Mouse (Mus musculus) forebrain, embryonic 14.5 days (tissue): Measurements from ENCODE around the gene Galk2. TPM values are rescaled to one million over a fixed set of nuclear protein-coding genes. Genes with fewer than 3 reads are reported as not detected.
A peak's percentile ranks its signal among the peaks of the same experiment; 100 is the strongest.

ENCODE experiments used
- ATAC-seq: fragments of 200-750 bp; cut with Nextera tagmentation; 2 replicates; pipeline ENCODE4 v1.8.0; 2017; ENCODE audit warnings: mild to moderate bottlenecking, moderate library complexity
- DNase-seq: peaks from one replicate; pipeline ENCODE4 v3.0.0-alpha.2; 2015; ENCODE audit warnings: low spot score
- H3K27ac ChIP-seq: fragments of 300-500 bp; sonication (generic); 2 replicates; pipeline ENCODE4 v1.5.1; 2014; ENCODE audit warnings: low read depth, mild to moderate bottlenecking, control low read depth, low read length, moderate library complexity
- H3K27me3 ChIP-seq: fragments of 300-500 bp; sonication (generic); replicated peaks from 2 replicates; pipeline ENCODE4 v1.6.1; 2014; ENCODE audit warnings: low read length, control low read depth, mixed read lengths; ENCODE audit not compliant: control insufficient read depth, insufficient read depth
- H3K36me3 ChIP-seq: fragments of 300-500 bp; sonication (generic); 2 replicates; pipeline ENCODE4 v1.6.1; 2014; ENCODE audit warnings: low read length, control low read depth; ENCODE audit not compliant: control insufficient read depth, insufficient read depth
- H3K4me1 ChIP-seq: fragments of 300-500 bp; sonication (generic); 2 replicates; pipeline ENCODE4 v1.6.1; 2014; ENCODE audit warnings: antibody characterized with exemption, low read length, control low read depth; ENCODE audit not compliant: control insufficient read depth, insufficient read depth
- H3K4me2 ChIP-seq: fragments of 300-500 bp; sonication (generic); 2 replicates; pipeline ENCODE4 v1.6.1; 2014; ENCODE audit warnings: mild to moderate bottlenecking, control low read depth, low read length
- H3K4me3 ChIP-seq: fragments of 300-500 bp; sonication (generic); 2 replicates; pipeline ENCODE4 v1.5.1; 2014; ENCODE audit warnings: low read depth, low read length, control low read depth
- H3K9ac ChIP-seq: fragments of 300-500 bp; sonication (generic); 2 replicates; pipeline ENCODE4 v1.6.1; 2014; ENCODE audit warnings: mild to moderate bottlenecking, low read length, control low read depth, moderate library complexity
- H3K9me3 ChIP-seq: fragments of 300-500 bp; sonication (generic); replicated peaks from 2 replicates; pipeline ENCODE4 v1.6.1; 2016; ENCODE audit warnings: low read length, control low read depth, mixed read lengths; ENCODE audit not compliant: control insufficient read depth
- WGBS: fragments of 180-500 bp; shearing (Covaris S2); extraction: QIAGEN DNeasy Blood & Tissue Kit; methylation state at CpG from one replicate; pipeline ENCODE4 v1.1.7; 2014; 5-methylcytosine and 5-hydroxymethylcytosine counted together
- polyA plus RNA-seq: library from polyadenylated mRNA; unstranded; fragments of >200 nt; fragmentation: Nextera tagmentation; extraction: Ambion mirVana; gene quantifications from 2 replicates; pipeline ENCODE4 v1.2.1, GENCODE M21; 2014

Gene Galk2
- polyA plus RNA-seq, 1 experiment from 2014 or later: 32.8 TPM

- ATAC-seq: no peak
- Histone ChIP-seq H3K36me3 (no peaks in the 10 kb centered on the region), H3K9ac (no peak overlapping the region), H3K4me2 (no peak overlapping the region), H3K4me1 (no peaks in the 10 kb centered on the region), H3K27ac (no peak overlapping the region), H3K9me3 (no peaks in the 10 kb centered on the region), H3K27me3 (no peaks in the 10 kb centered on the region), H3K4me3 (no peak overlapping the region)
- WGBS: 76% methylated on average over 4 of the region's 4 CpGs
- peak; percentile 27 for DNase-seq
Measured at GRCm38 (mm10) chr2:125885891-125886576, 27.1 kb downstream of the Galk2 start.

GRCm38 (mm10) chr2:125893096-125893495, 34.2 kb downstream of the Galk2 start:
- H3K9me3 ChIP-seq: no peaks in the 10 kb centered on the region
- H3K9ac ChIP-seq: no peak overlapping the region
- 41% methylated on average over 6 of the region's 6 CpGs for WGBS
- ATAC-seq: no peak
- H3K4me2 ChIP-seq: no peak overlapping the region
- H3K4me3 ChIP-seq: no peak overlapping the region
- peak; percentile 72 for DNase-seq
- H3K27me3 ChIP-seq: no peaks in the 10 kb centered on the region
- no peaks in the 10 kb centered on the region for H3K36me3 ChIP-seq
- no peaks in the 10 kb centered on the region for H3K4me1 ChIP-seq
- H3K27ac ChIP-seq: no peak overlapping the region

GRCm38 (mm10) chr2:125895099-125895498, 36.2 kb downstream of the Galk2 start:
- Histone ChIP-seq H3K27me3 (no peaks in the 10 kb centered on the region), H3K4me2 (no peak overlapping the region), H3K27ac (no peak overlapping the region), H3K4me3 (no peak overlapping the region), H3K4me1 (no peaks in the 10 kb centered on the region), H3K36me3 (no peaks in the 10 kb centered on the region), H3K9ac (no peak overlapping the region), H3K9me3 (no peaks in the 10 kb centered on the region)
- DNase-seq (no peak), ATAC-seq (no peak)
- WGBS: 92% methylated on average over 4 of the region's 4 CpGs

GRCm38 (mm10) chr2:125896355-125896754, 37.4 kb downstream of the Galk2 start:
- 86% methylated on average over 3 of the region's 3 CpGs for WGBS
- Histone ChIP-seq H3K9ac (no peak overlapping the region), H3K4me2 (no peak overlapping the region), H3K27me3 (no peaks in the 10 kb centered on the region), H3K27ac (no peak overlapping the region), H3K4me3 (no peak overlapping the region), H3K36me3 (no peaks in the 10 kb centered on the region), H3K4me1 (no peaks in the 10 kb centered on the region), H3K9me3 (no peaks in the 10 kb centered on the region)
- ATAC-seq: no peak
- DNase-seq: no peak

GRCm38 (mm10) chr2:125900797-125901410, 42.0 kb downstream of the Galk2 start:
- Histone ChIP-seq H3K4me1 (no peaks in the 10 kb centered on the region), H3K9me3 (no peaks in the 10 kb centered on the region), H3K36me3 (no peaks in the 10 kb centered on the region), H3K27ac (no peak overlapping the region), H3K4me3 (no peak overlapping the region), H3K9ac (no peak overlapping the region), H3K27me3 (no peaks in the 10 kb centered on the region), H3K4me2 (no peak overlapping the region)
- no peak for ATAC-seq
- no peak for DNase-seq
- WGBS: 90% methylated on average over 6 of the region's 6 CpGs

- H3K9ac ChIP-seq: no peak overlapping the region
- WGBS: 92% methylated on average over 3 of the region's 3 CpGs
- no peak overlapping the region for H3K4me3 ChIP-seq
- H3K36me3 ChIP-seq: no peaks in the 10 kb centered on the region
- H3K4me2 ChIP-seq: no peak overlapping the region
- ATAC-seq (no peak), DNase-seq (no peak)
- no peaks in the 10 kb centered on the region for H3K9me3 ChIP-seq
- H3K27me3 ChIP-seq: no peaks in the 10 kb centered on the region
- no peak overlapping the region for H3K27ac ChIP-seq
- no peaks in the 10 kb centered on the region for H3K4me1 ChIP-seq
Measured at GRCm38 (mm10) chr2:125901426-125901825, 42.5 kb downstream of the Galk2 start.

GRCm38 (mm10) chr2:125906407-125907066, 47.6 kb downstream of the Galk2 start:
- Histone ChIP-seq H3K4me2 (no peak overlapping the region), H3K4me1 (no peaks in the 10 kb centered on the region), H3K27me3 (no peaks in the 10 kb centered on the region), H3K4me3 (no peak overlapping the region), H3K9me3 (no peaks in the 10 kb centered on the region), H3K9ac (no peak overlapping the region), H3K36me3 (no peaks in the 10 kb centered on the region), H3K27ac (no peak overlapping the region)
- DNase-seq (no peak), ATAC-seq (no peak)
- WGBS: 86% methylated on average over 4 of the region's 4 CpGs

- Histone ChIP-seq H3K36me3 (no peaks in the 10 kb centered on the region), H3K9me3 (no peaks in the 10 kb centered on the region), H3K4me1 (no peaks in the 10 kb centered on the region), H3K27me3 (no peaks in the 10 kb centered on the region), H3K9ac (no peak overlapping the region), H3K4me3 (no peak overlapping the region), H3K27ac (no peak overlapping the region), H3K4me2 (no peak overlapping the region)
- DNase-seq (no peak), ATAC-seq (no peak)
- 88% methylated on average over 4 of the region's 4 CpGs for WGBS
Measured at GRCm38 (mm10) chr2:125907580-125908255, 48.8 kb downstream of the Galk2 start.
